Mouse (Mus musculus) bone marrow macrophage, adult 2 months (primary cell): ENCODE measurements around the gene Pip5k1b. TPM values are rescaled to one million over a fixed set of nuclear protein-coding genes. Genes with fewer than 3 reads are reported as not detected.

Experiments
- H3K27ac ChIP-seq: 2 replicates; pipeline ENCODE4 v1.5.1; 2012; ENCODE audit warnings: low read depth, low read length; ENCODE audit not compliant: insufficient read depth
- H3K4me1 ChIP-seq: 2 replicates; pipeline ENCODE4 v1.6.1; 2012; ENCODE audit warnings: low read length; ENCODE audit not compliant: control insufficient read depth, insufficient read depth
- H3K4me3 ChIP-seq: 2 replicates; pipeline ENCODE4 v1.5.1; 2012; ENCODE audit warnings: mild to moderate bottlenecking, low read length, moderate library complexity; ENCODE audit not compliant: insufficient read depth
- CTCF ChIP-seq: IDR thresholded peaks from 2 replicates; pipeline ENCODE4 v1.5.1; 2012; ENCODE audit warnings: low read depth, mild to moderate bottlenecking, low read length, moderate library complexity
- POLR2A ChIP-seq: IDR thresholded peaks from 2 replicates; pipeline ENCODE4 v1.6.1; 2012; ENCODE audit warnings: mild to moderate bottlenecking, low read depth, low read length, borderline replicate concordance
- polyA plus RNA-seq: library from polyadenylated mRNA; stranded (reverse); fragments of >200 nt; gene quantifications from 2 replicates; pipeline ENCODE4 v1.2.4, GENCODE M21; 2012; ENCODE audit not compliant: missing spikeins, insufficient read depth, insufficient read length

Gene Pip5k1b
- polyA plus RNA-seq, 1 experiment, result not detected

DNA sequence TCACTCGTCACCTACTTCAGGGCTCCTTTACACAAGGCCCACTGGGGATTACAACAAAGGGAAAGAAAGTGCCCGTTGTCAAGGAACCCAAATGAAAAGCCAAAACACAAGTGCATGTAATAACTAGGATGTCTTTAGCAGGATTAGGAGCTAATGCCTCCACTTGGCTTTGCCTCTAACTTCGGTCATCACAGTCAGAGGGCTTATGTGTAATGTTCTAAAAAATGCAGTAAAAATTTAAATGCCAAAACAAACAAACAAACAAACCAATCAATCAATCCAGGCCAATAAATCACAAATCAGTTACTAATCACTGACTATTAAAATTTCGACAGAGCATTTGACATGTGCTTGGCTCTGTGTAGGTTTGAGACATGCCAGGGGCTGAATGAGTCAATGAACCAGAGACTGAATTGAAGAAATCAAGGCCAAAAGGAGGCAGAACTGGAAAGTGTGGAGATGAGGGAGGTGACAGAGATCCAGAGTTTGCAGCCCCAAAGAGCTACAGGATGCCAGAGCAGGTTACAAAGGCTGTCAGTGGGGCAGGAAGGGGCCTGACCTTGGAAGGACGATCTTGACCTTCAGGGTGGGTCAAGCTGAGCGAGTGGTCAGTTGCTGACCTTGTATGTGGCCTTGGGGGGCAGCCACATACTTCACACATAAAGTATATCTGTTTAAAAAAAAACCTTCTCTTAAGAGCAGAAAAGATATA, 100.3 kb downstream of the Pip5k1b start:
- H3K4me1 ChIP-seq, result no peaks in the 10 kb centered on the region
- no peak for TF ChIP-seq POLR2A
- TF ChIP-seq CTCF, result no peak
- no peak overlapping the region for H3K27ac ChIP-seq
- no peak overlapping the region for H3K4me3 ChIP-seq

DNA sequence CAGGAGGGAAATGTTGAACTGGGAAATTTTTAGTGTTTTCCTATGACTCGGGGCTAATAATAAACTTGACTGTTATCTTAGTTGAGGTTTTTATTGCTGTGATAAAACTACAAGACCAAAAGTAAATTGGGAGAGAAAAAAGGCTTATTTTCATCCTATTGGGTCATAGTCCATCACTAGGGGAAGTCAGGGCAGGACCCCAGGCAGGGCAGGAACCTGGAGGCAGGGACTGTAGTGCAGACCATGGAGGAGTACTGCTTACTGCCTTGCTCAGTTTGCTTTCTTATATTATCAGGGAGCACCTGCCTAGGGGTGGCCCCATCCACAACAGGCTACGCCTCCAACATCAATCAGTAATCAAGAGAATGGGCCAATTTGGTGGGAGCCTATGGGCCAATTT, 101.2 kb downstream of the Pip5k1b start:
- Histone ChIP-seq H3K27ac (no peak overlapping the region), H3K4me1 (no peaks in the 10 kb centered on the region), H3K4me3 (no peak overlapping the region)
- TF ChIP-seq POLR2A, result no peak
- TF ChIP-seq CTCF, result no peak

DNA sequence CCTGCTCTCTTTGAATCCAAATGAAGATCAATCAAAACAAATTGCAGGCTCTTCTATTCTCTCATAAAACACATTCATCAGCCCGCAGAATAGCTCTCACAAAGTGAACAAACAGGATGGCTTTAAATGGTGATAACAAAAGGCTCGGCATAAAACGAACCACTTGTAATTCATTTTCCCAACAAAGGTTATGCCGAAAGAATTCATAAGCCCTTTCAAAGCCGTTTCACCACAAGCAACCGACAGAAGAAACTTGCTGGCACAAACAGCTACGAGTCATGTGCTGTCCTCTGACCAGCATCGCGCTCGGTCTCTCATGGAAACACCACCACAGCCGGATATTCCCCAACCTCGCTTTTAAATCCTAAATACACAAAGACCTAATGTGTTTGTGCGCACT, 102.3 kb downstream of the Pip5k1b start:
- H3K4me1 ChIP-seq, result no peaks in the 10 kb centered on the region
- H3K4me3 ChIP-seq, result no peak overlapping the region
- no peak overlapping the region for H3K27ac ChIP-seq
- TF ChIP-seq POLR2A, result no peak
- no peak for TF ChIP-seq CTCF

DNA sequence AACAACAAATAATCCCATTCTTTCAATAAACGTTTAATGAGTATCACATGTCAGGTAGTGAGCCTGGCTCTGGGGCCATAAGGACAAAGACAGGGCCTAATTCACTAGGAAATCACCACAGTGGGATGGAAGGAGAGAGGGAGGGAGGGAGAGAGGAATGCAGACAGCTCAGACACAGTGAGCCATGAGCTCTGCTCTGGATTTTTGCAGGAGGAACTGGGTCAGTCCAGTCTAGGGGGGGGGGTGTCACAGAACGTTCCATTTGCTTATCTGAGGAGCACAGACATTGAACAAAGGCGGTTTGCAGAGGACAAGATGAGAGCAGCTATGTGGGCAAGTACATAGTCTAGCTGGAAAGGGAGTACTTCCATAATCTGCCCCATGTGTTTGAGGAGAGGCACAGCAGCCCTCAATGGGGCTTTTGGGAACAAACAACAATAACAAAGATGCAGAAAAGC, 103.2 kb downstream of the Pip5k1b start:
- Histone ChIP-seq H3K4me3 (no peak overlapping the region), H3K27ac (no peak overlapping the region)
- TF ChIP-seq CTCF (no peak), POLR2A (no peak)

DNA sequence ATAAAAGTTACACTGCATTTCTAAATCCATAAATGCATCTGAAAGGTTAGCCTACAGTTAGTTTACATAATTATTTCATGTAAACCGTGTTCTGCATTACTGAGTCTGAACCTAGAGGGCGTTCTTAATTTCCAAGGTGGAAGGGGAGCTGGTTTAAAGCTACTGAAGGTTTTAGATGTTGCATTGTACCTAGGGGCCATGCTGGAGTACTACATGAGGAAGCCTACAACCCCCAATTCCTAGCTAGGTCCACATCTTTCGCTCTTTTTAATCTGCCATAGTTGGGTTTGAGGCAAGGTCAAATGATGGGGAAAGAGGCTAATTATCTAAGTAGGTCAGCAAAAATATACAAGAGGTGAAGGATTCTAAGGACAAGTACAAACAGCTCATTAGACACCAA, 104.0 kb downstream of the Pip5k1b start:
- TF ChIP-seq POLR2A (no peak), CTCF (no peak)

More for the DNA sequence above, 103.2 kb downstream of the Pip5k1b start:
- no peaks in the 10 kb centered on the region for H3K4me1 ChIP-seq

DNA sequence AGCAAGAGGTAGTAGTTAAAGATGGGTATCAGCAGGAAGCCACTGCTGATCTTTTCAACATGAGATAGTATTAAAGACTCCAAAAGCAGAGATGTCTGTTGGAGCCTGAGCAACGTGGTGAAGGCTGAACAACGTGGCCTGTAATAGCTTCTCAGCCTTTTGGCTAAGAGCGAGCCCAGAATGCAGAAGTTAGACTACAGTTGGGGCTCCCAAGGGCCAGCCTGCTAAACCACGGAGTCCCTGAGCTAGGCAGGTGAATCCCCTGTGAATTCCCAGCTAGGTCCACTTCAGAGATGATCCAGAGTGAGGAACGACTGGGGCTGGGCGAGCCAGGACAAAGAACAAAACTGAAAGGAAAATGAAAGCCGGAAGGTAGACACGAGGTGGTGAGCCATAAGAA, 104.9 kb downstream of the Pip5k1b start:
- H3K4me1 ChIP-seq, result no peaks in the 10 kb centered on the region

More for the DNA sequence above, 104.0 kb downstream of the Pip5k1b start:
- Histone ChIP-seq H3K4me3 (no peak overlapping the region), H3K27ac (no peak overlapping the region), H3K4me1 (no peaks in the 10 kb centered on the region)

DNA sequence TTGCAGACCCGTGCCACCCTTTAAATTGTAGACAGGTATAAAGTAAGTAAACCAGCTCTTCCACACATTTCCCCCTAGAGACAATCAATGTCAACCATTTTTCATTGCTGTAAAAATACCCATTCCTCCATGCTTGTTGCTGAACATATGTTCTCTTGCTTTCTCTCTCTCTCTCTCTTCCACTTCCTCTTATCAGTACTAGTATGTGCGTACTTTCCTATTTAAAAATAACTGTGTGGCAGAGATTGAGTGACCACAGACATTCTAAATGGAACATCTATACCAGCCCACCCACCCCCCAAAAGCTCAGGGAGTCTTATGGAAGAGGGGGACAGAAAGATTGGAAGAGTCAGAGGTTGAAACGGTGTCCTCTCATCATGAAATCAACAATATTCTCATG, 111.3 kb downstream of the Pip5k1b start:
- Histone ChIP-seq H3K4me3 (no peak overlapping the region), H3K27ac (no peak overlapping the region), H3K4me1 (peaks cover 2% of the 10 kb centered on the region; the same call in 1 of the 2 replicates)
- no peak for TF ChIP-seq POLR2A
- TF ChIP-seq CTCF, result no peak

More for the DNA sequence above, 104.9 kb downstream of the Pip5k1b start:
- H3K27ac ChIP-seq, result no peak overlapping the region
- no peak overlapping the region for H3K4me3 ChIP-seq
- TF ChIP-seq CTCF, result no peak
- TF ChIP-seq POLR2A, result no peak

DNA sequence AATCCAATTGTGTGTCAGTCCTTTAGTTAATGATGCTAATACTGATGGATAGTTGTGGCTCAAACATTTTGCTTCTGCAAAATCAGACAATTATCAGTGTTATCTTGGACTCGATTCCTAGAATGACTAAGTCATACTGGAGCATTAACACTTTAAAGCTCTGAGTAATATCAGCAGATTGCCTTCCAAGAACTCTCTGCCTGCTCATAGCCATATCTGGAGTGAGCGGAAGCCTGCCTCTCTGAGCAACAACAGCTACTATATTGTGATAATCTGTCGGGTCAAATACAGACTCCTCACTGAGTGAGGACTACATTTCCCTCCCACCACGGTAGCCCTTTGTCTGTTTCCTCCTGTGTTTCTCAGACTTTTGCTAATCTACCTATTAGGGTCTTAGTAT, 116.0 kb downstream of the Pip5k1b start:
- no peak for TF ChIP-seq CTCF
- no peak for TF ChIP-seq POLR2A
- H3K4me1 ChIP-seq, result peaks cover 2% of the 10 kb centered on the region; the same call in 1 of the 2 replicates
- no peak overlapping the region for H3K4me3 ChIP-seq
- no peak overlapping the region for H3K27ac ChIP-seq

DNA sequence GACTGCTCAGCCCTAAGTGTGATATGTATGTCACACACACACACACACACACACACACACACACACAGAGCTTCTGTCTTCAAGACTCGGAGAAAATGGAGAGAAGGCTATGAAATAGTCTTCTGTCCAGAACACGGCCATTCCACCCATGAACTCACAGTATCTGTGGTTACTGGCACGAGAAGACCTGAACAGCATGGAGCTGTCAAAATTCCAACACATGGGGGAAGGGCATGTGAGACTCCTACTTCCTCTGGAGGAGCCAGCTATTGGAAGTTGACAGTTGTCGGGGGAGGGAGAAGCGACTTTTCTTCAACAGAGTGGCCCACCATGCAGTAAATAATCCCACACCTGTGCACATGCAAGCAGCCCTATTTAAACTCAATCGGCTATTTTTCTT, 121.4 kb downstream of the Pip5k1b start:
- H3K27ac ChIP-seq, result no peak overlapping the region
- H3K4me3 ChIP-seq, result no peak overlapping the region
- peaks cover 16% of the 10 kb centered on the region; the same call in 1 of the 2 replicates for H3K4me1 ChIP-seq
- TF ChIP-seq CTCF (no peak), POLR2A (no peak)

DNA sequence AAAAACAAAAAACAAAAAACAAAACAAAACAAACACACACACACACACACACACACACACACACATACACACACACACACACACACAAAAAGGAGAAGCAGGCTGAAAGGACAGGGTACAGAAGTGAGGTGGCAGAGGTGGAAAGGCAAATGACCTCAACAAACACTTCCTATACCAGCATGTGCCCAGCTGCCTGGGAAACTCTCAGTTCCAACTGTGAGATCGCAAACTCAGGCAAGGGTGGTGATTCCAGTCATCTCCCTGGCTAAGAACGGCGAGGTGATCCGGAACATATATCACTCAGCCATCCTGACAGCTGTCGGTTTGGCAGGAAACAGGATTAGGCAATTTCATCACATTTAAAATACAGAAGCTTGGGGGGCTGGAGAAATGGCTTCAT, 123.2 kb downstream of the Pip5k1b start:
- H3K4me1 ChIP-seq, result peaks cover 16% of the 10 kb centered on the region; the same call in 1 of the 2 replicates

DNA sequence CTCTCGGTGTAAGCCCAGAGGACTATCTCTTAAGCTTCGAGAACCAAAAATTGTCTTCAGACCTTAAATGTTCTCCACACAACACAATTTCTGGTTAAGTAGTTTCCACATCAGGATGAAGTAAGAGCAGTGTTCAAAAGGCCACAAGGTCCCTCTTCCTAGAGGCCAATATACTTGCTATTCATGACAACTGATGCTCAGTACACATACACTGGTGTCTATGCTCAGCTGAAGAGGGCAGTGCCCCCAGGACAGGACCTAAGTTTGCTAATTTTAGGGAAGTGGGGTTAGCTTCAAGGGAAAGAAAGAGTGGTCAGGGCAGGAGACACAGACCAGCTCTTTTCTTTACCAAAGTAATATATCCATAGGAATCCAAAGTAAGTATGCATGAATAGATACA, 124.3 kb downstream of the Pip5k1b start:
- no peak overlapping the region for H3K27ac ChIP-seq
- H3K4me3 ChIP-seq, result no peak overlapping the region
- H3K4me1 ChIP-seq, result peaks cover 16% of the 10 kb centered on the region; the same call in 1 of the 2 replicates
- TF ChIP-seq CTCF (no peak), POLR2A (no peak)

More for the DNA sequence above, 123.2 kb downstream of the Pip5k1b start:
- H3K4me3 ChIP-seq, result 0 out of 2 replicates have a peak overlapping the region, but pooled peaks have one; percentile 7
- peak overlapping the region; percentile 18; the same call in 1 of the 2 replicates for H3K27ac ChIP-seq
- no peak for TF ChIP-seq POLR2A
- no peak for TF ChIP-seq CTCF
